Mouse (Mus musculus) kidney, adult 2 months (tissue): Measurements from ENCODE around the gene Wwox.

ENCODE experiments used
- CTCF ChIP-seq: fragments of 200-500 bp; conservative IDR thresholded peaks from 2 replicates; pipeline ENCODE4 v1.5.1; 2011; ENCODE audit warnings: low read depth, mild to moderate bottlenecking, control low read depth, low read length, moderate library complexity, mixed read lengths; ENCODE audit not compliant: insufficient read depth, insufficient read length
- POLR2A ChIP-seq: fragments of 200-500 bp; IDR thresholded peaks from one replicate; pipeline ENCODE4 v1.6.1; 2011; ENCODE audit warnings: low read depth, low read length, control low read depth

- no peak for TF ChIP-seq POLR2A
- no peak for TF ChIP-seq CTCF
These were observed 235.7 kb downstream of the Wwox start for GRCm38 (mm10) chr8:114675151-114675550.
